Mouse (Mus musculus) liver, embryonic 11.5 days (tissue): ENCODE results near the gene Gdnf. TPM values are rescaled to one million over a fixed set of nuclear protein-coding genes. Genes with fewer than 3 reads are reported as not detected.

ENCODE experiments used
- ATAC-seq: fragments of 200-750 bp; cut with Nextera tagmentation; replicated peaks from 2 replicates; pipeline ENCODE4 v1.8.0; 2017; ENCODE audit warnings: moderate number of reproducible peaks, mild to moderate bottlenecking, moderate TSS enrichment, moderate library complexity; ENCODE audit not compliant: low FRiP score
- DNase-seq: peaks from one replicate; pipeline ENCODE4 v3.0.0-alpha.2; 2017; ENCODE audit warnings: low spot score
- H3K27ac ChIP-seq: fragments of 300-500 bp; sonication (generic); 2 replicates; pipeline ENCODE4 v1.5.1; 2014; ENCODE audit warnings: mild to moderate bottlenecking, low read depth, low read length, control low read depth
- H3K27me3 ChIP-seq: fragments of 300-500 bp; sonication (generic); replicated peaks from 2 replicates; pipeline ENCODE4 v1.6.1; 2014; ENCODE audit warnings: low read length, mixed read lengths; ENCODE audit not compliant: control insufficient read depth, insufficient read depth
- H3K36me3 ChIP-seq: fragments of 300-500 bp; sonication (generic); 2 replicates; pipeline ENCODE4 v1.6.1; 2014; ENCODE audit warnings: mild to moderate bottlenecking, low read length, moderate library complexity, mixed read lengths; ENCODE audit not compliant: control insufficient read depth, insufficient read depth
- H3K4me1 ChIP-seq: fragments of 300-500 bp; sonication (generic); replicated peaks from 2 replicates; pipeline ENCODE4 v1.6.1; 2014; ENCODE audit warnings: low read length, mixed read lengths; ENCODE audit not compliant: control insufficient read depth, insufficient read depth
- H3K4me2 ChIP-seq: fragments of 300-500 bp; sonication (generic); 2 replicates; pipeline ENCODE4 v1.6.1; 2014; ENCODE audit warnings: mild to moderate bottlenecking, control low read depth, moderate library complexity
- H3K4me3 ChIP-seq: fragments of 300-500 bp; sonication (generic); 2 replicates; pipeline ENCODE4 v1.5.1; 2014; ENCODE audit warnings: low read depth, low read length, control low read depth
- H3K9ac ChIP-seq: fragments of 300-500 bp; sonication (generic); 2 replicates; pipeline ENCODE4 v1.6.1; 2014; ENCODE audit warnings: low read depth, low read length, control low read depth
- H3K9me3 ChIP-seq: fragments of 300-500 bp; sonication (generic); 2 replicates; pipeline ENCODE4 v1.6.1; 2016; ENCODE audit warnings: low read length, inconsistent platforms, mixed read lengths; ENCODE audit not compliant: control insufficient read depth
- WGBS: fragments of 180-500 bp; shearing (Covaris S2); extraction: QIAGEN DNeasy Blood & Tissue Kit; methylation state at CpG from one replicate; pipeline ENCODE4 v1.1.7; 2014; 5-methylcytosine and 5-hydroxymethylcytosine counted together
- polyA plus RNA-seq: library from polyadenylated mRNA; unstranded; fragments of >200 nt; fragmentation: Nextera tagmentation; extraction: Ambion mirVana; gene quantifications from 2 replicates; pipeline ENCODE4 v1.2.1, GENCODE M21; 2014

Gdnf gene
- polyA plus RNA-seq, 1 experiment from 2014 or later = 0.33 TPM

DNA sequence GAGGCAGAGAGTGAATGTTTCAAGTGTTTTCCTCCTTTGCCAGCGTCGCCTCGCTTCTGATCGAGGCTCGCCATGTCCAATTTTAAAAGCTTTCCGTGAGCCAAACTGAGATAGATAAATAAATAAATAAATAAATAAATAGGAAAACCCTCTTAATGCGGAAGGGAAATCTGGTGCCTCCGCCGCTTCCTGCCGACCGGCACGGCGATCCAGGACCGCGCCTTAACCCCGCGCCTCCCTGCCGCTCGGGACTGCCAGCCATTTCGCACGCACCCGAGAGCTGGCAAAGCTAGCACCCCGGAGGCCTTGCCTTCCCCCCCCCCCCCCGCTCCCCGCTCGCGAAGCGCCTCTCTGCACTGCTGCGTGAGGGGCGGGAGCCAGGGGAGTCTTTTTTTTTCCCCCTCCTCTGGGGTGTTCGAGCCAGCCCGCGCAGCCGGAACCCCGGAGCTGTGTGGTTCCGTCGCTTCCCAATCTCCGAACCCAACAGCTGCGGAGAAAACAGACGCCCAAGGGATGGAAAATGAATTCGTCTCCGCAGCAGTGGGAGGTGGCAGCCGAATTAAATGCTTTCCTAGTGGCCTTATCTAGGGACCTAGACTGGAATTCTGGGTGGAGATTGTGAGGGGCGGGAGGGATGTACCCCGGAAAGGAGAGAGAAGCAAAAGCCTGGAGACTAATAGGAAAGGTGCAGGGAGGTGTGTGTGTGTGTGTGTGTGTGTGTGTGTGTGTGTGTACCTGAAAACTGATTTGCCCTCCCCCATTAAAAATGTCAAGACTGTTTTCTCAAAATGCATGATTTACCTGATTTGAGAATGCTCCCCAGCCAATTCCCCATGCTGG lies 3.1 kb downstream of the Gdnf start:
- peak; percentile 31 for DNase-seq
- Histone ChIP-seq H3K27me3 (peaks cover 98% of the 10 kb centered on the region), H3K36me3 (no peaks in the 10 kb centered on the region), H3K4me1 (no peaks in the 10 kb centered on the region; the same call in 1 of the 2 replicates), H3K27ac (no peak overlapping the region), H3K9me3 (no peaks in the 10 kb centered on the region), H3K9ac (no peak overlapping the region), H3K4me2 (peak overlapping the region; percentile 67), H3K4me3 (peak overlapping the region; percentile 46)
- ATAC-seq = no peak
- WGBS = 2% methylated on average over 44 of the region's 45 CpGs

DNA sequence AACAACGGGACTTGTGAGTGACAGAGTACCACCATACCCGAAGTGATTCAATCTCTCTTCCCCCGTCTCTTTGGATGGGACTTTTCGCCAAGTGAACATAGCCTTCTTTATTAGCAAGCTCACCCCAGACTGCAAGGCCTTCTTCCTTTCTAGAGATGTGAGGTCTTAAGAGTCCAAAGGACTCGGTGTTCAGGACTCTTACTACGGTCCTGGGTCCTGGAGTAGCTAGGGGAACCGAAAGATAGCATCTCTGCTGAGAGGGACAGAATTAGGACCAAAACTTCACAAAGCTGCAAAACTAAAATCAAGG lies 3.7 kb downstream of the Gdnf start:
- H3K9me3 ChIP-seq = no peaks in the 10 kb centered on the region
- H3K27ac ChIP-seq = no peak overlapping the region
- peak overlapping the region; percentile 67; the same call in 1 of the 2 replicates for H3K4me2 ChIP-seq
- ATAC-seq (no peak), DNase-seq (peak; percentile 32)
- no peak overlapping the region for H3K9ac ChIP-seq
- H3K4me3 ChIP-seq = no peak overlapping the region
- WGBS = 11% methylated on average over 7 of the region's 7 CpGs
- H3K27me3 ChIP-seq = peaks cover 97% of the 10 kb centered on the region
- H3K36me3 ChIP-seq = no peaks in the 10 kb centered on the region
- H3K4me1 ChIP-seq = no peaks in the 10 kb centered on the region; the same call in 1 of the 2 replicates

DNA sequence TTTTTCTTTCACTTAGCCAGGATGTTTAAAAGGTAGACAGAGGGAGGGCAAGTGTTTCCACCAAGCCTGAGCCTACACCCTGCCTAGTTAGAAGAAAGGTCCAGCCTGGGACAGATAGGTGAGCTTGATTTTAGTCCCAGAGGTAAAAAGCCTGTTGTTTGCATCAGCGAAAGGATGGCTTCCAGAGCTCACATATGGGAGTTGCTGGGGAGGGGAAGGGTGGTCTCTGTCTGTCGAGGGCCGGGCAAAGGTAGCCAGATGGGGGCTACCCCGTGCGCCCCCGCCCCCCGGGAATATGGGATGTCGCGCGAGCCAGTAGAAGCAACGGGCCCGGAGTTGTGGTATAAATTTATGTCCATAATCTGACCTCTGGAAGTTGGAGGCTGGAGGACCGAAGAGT lies 4.3 kb downstream of the Gdnf start:
- Histone ChIP-seq H3K9ac (no peak overlapping the region), H3K4me1 (no peaks in the 10 kb centered on the region; the same call in 1 of the 2 replicates), H3K36me3 (no peaks in the 10 kb centered on the region), H3K9me3 (no peaks in the 10 kb centered on the region), H3K4me3 (no peak overlapping the region), H3K4me2 (no peak overlapping the region; the same call in 1 of the 2 replicates), H3K27me3 (peaks cover 95% of the 10 kb centered on the region), H3K27ac (no peak overlapping the region)
- DNase-seq = peak; percentile 31
- ATAC-seq = no peak
- WGBS = 4% methylated on average over 13 of the region's 13 CpGs

DNA sequence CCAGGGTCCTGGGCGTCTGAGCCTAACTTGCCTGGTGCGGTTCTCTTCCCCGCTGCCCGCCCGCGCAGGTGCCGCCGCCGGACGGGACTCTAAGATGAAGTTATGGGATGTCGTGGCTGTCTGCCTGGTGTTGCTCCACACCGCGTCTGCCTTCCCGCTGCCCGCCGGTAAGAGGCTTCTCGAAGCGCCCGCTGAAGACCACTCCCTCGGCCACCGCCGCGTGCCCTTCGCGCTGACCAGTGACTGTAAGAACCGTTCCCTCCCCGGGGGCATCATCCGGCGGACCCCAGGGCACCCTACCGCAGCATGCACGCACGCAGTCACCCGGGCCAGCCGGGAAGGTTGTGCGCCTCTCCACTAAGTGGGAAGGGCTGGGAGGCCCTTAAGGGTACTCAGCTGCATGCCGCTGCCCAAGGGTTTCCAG lies 4.9 kb downstream of the Gdnf start:
- no peak for DNase-seq
- Histone ChIP-seq H3K9ac (no peak overlapping the region), H3K4me3 (peak overlapping the region; percentile 26)

DNA sequence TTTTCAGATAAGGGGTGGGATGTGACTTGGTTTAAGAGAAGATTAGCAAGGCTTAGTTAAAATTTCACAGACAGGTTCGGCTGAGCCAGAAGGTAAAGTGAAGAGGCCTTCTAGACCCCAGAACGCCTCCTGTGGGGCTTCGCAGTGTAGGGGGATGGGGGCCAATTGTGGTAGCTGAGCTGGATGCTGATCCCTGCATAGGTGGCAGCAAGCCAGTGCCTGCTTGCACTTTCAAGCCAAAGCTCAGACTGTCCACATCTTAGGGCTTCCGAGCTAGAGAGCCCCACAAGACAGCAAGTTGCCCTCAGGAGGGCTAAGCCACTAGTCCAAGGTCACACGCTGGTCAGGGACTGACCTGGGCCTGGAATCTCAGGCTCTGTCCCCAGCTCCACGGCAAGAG lies 13.2 kb downstream of the Gdnf start:
- Histone ChIP-seq H3K27ac (no peak overlapping the region), H3K4me1 (no peaks in the 10 kb centered on the region), H3K4me2 (no peak overlapping the region), H3K36me3 (no peaks in the 10 kb centered on the region), H3K27me3 (peaks cover 11% of the 10 kb centered on the region), H3K4me3 (no peak overlapping the region), H3K9ac (no peak overlapping the region), H3K9me3 (no peaks in the 10 kb centered on the region)
- DNase-seq (no peak), ATAC-seq (no peak)
- 68% methylated on average over 6 of the region's 6 CpGs for WGBS

More for the DNA sequence above, 4.9 kb downstream of the Gdnf start:
- Histone ChIP-seq H3K4me1 (no peaks in the 10 kb centered on the region; the same call in 1 of the 2 replicates), H3K27me3 (peaks cover 92% of the 10 kb centered on the region), H3K4me2 (peak overlapping the region; percentile 55), H3K9me3 (no peaks in the 10 kb centered on the region), H3K27ac (no peak overlapping the region), H3K36me3 (no peaks in the 10 kb centered on the region)
- WGBS = 2% methylated on average over 35 of the region's 36 CpGs
- no peak for ATAC-seq

DNA sequence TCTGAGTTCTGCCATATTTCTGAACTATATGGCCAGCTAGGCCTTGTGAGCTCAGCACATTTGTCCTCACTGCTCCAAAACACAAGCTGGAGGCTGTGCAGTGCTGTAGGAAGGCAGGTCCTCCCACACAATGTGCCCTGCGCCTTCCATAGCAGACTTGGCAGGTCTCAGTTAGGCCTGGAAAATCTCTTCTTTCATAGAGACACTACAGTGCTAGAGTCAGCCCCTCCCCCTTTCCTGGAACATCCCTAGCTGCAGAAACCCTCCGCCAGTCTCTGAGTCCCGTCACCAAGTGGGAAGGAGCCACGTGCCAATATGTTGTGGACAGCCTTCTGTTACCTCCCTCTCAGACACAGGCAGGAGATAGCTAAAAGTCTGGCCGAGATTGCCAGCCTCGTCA lies 14.9 kb downstream of the Gdnf start:
- no peaks in the 10 kb centered on the region for H3K9me3 ChIP-seq
- no peaks in the 10 kb centered on the region for H3K36me3 ChIP-seq
- no peak for DNase-seq
- no peak overlapping the region for H3K27ac ChIP-seq
- ATAC-seq = no peak
- no peak overlapping the region for H3K4me2 ChIP-seq
- H3K4me3 ChIP-seq = no peak overlapping the region
- H3K27me3 ChIP-seq = no peaks in the 10 kb centered on the region; the same call in 1 of the 2 replicates
- H3K9ac ChIP-seq = no peak overlapping the region
- H3K4me1 ChIP-seq = no peaks in the 10 kb centered on the region
- 35% methylated on average over 6 of the region's 6 CpGs for WGBS

DNA sequence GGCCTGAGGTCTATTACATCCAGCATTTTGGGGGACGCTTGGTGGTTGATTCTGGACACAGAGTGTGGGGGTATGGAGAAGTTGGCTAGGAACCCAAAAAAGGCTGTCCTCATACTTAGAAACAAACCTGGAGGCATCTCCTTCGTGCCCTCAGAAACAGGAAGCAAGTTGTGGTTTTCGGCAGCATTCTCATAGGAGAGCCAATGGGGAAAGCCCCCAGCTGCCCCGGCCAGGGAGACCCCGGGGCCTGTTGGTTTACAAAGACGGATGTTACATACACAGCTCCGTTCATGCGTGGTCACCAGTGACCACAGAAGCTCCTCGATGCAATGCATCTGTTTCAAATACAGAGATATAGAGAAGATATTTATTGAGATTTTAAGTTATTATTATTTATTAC lies 24.8 kb downstream of the Gdnf start:
- no peaks in the 10 kb centered on the region for H3K9me3 ChIP-seq
- no peaks in the 10 kb centered on the region for H3K36me3 ChIP-seq
- no peak overlapping the region for H3K9ac ChIP-seq
- H3K4me3 ChIP-seq = no peak overlapping the region
- H3K27ac ChIP-seq = no peak overlapping the region
- H3K27me3 ChIP-seq = no peaks in the 10 kb centered on the region
- ATAC-seq = no peak
- no peaks in the 10 kb centered on the region for H3K4me1 ChIP-seq
- no peak for DNase-seq
- H3K4me2 ChIP-seq = no peak overlapping the region
- 56% methylated on average over 9 of the region's 9 CpGs for WGBS

DNA sequence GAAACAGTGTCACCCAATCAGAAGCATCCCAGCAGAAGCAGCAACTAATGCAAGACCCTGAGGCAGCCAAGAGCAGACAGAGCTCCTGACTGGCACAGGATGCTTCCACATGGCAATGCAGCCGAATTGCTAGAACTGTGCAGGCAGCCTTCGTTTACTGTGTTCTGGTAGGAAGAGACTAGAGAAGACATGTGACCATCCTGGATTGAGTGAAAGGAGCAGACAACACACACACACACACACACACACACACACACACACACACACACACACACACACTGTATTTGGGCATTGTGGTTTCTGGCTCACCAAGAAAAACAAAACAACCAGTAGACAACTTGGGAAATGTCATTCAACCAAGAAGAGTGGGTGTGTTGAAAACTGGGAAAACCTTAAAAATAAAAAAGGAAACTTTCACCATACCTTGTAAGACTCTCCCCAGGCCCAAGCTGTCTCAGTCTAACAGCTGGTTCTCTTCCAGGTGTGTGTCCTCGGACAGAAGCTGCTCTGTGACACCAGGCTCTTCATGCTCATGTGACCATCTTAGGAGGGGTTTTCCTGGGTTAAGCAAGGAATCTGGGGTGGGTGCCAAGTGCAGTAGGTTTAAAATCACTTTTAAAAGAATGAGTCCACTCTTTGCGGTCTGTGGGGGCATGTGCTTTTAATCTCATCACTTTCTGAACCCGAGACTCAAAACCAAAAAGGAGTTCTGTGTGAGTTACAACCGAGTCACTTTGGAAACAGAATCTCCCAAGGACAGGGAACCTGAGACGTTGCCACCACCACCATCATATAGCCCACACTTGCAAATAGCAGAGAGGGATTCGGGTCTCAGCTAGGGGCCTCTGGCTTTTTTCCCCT lies 27.6 kb downstream of the Gdnf start:
- no peak overlapping the region for H3K4me3 ChIP-seq
- H3K9ac ChIP-seq = no peak overlapping the region
- no peaks in the 10 kb centered on the region for H3K9me3 ChIP-seq
- ATAC-seq (no peak), DNase-seq (no peak)
- H3K4me2 ChIP-seq = no peak overlapping the region
- WGBS = 71% methylated on average over 8 of the region's 8 CpGs
- H3K4me1 ChIP-seq = no peaks in the 10 kb centered on the region
- H3K27ac ChIP-seq = no peak overlapping the region
- H3K36me3 ChIP-seq = no peaks in the 10 kb centered on the region
- no peaks in the 10 kb centered on the region for H3K27me3 ChIP-seq
